Mouse (Mus musculus): ENCODE measurements at regions not wholly inside any gene's neighbourhood (a gene's known extent, or its start where the extent isn't known, plus 50 kb on each side); places are given as distances from the start of the nearest gene placed in this dataset.

DNA sequence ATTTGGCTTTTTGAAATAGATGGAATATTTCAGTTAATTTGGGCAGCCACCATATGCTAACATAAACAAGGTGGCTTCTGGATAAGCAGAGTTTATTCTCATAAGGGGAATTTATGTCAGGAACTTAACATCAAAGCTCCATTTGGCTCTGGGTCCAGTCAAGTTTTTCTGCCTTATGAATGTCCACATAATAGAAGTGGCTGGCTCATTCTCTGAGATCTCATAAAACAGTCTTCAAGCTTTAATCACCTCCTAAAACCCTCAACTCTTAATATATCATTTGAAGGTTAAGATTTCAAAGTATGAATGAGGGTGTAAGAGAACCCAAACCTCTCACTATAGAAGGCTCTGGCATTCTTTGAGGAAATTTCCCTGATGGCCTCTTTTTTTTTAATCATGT lies 1361.0 kb downstream of the Efna5 start:
- no peak for DNase-seq (ENCODE audit: low spot score)

DNA sequence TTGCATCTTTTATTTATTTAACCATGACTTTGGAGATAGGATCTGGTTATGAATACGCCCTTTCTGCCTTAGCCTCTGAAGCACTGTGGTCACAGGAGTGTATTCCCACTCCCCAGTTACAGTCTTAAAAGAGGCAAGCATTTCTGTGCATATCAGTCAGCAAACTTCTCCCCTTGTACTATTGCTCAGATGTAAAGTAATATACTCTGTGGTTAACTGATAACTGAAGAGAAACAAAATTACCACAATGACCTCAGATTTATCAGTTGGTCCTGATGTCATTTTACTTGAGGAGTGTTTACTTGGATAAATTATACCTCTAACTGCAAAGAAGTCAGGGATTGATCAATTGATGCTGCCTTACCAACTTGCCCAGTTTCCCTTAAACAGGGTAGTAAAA lies 1366.1 kb downstream of the Efna5 start:
- DNase-seq (ENCODE audit: low spot score): no peak

DNA sequence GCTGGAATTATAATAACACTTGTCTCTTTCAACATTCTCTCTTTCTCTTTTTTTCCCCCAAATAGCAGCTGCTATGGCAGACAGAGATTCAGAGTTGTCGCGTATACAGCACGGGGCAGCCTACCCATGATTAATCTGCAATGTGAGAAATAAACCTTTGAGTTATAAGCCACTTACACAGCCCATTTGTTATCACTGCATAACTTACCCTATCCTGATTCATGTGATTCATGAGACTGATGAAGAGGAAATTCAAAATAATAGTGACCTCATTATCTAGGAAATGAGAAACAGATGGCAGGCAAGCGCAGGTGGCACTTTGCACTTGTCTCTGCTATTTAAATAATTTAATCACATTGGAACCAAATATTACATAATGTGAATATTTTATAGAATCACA lies 1367.7 kb downstream of the Efna5 start:
- DNase-seq (ENCODE audit: low spot score): peak; percentile 22

DNA sequence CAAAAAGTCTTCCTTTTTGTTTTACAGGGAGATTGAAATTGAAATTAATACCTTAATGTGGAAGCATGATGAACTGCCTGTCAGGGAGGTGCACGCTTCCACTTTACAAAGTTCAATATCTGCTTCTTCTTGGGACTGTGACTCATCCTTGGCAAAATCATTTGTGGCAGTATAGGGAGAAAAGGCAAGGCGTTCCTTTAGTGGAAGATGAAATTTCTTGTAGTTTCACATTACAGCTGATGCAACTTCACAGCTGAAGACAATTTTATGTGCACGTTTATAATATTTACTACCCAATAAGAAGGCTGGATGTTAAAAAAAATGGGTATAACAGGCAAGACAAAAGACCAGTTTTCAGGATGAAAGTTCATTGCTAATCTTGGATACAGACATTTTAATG lies 1385.9 kb downstream of the Efna5 start:
- no peak for DNase-seq (ENCODE audit: low spot score)

DNA sequence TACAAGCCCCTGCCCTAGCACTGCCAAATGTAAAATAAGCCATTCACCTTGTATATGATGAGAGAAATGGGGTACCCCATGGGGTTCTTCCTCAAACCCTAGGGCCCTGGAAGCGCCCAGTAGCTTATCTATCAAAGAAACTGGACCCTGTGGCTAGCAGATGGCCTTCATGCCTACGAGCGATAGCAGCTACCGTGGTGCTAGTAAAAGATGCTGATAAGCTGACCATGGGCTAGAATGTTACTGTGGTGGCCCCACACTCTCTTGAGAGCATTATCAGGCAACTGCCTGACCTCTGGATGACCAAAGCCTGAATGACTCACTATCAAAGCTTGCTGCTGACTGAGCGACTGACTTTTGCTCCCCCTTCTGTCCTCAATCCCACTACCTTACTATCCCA lies 1403.7 kb downstream of the Efna5 start:
- no peak for DNase-seq (ENCODE audit: low spot score)

DNA sequence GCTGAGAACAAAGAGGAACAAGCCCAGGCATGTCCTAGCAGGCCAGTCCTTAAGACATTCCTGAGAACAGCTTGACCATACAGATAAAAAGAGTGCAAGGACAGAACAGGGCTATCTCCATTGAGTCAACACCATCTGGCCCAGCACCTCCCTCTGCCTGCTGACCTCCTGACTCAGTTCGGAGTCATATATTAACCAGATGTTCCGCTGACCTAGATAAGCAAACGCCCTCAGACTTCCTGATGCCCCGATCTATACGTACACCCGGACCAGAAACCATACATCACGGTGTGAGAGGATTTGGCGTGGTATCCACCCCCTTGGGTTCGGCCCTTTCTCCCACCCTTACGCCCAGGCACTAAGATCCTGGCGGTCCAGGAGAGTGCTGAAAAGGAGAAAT lies 1406.7 kb downstream of the Efna5 start:
- DNase-seq (ENCODE audit: low spot score): no peak

DNA sequence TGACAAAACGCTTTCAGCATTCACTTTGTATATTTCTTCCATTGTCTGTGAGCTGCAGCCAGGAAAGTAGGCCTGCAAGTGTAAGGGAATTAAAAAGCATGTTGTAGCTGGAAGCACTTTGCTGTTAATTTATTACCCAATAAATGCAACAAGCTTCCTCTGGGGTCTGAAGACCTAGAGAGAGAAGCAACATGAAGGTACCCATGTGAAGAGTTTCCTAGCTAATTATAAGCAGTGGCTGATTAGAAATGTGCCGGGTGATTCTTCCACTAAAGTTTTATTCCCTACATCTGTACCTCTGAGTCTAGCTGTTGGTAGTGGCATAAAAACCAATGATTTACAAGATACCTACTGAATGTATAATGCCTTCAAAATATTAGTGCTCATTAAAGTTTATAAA lies 1428.2 kb downstream of the Efna5 start:
- no peak for DNase-seq (ENCODE audit: low spot score)

DNA sequence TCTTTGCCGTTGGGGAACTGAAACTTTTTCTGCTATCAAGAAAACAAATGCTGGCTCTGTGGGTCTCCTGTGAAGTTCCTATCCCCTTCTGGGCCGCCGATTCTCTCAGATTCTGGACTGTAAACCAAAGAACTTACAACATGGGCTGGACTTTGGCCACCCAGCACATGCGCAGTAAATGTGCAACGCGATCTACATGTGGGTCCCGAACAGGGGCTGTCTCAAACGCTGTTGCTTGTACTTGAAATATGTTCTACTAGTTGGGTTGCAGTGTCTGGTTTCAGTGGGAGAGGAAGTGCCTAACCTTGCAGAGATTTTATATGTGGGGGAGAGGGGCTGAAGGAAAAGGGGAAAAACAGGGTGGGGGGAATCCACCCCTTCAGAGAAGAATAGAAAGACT lies 1454.3 kb downstream of the Efna5 start:
- no peak for DNase-seq (ENCODE audit: low spot score)
